Mouse (Mus musculus) ES-Bruce4 (cell line): ENCODE measurements around the gene Rps7. TPM values are rescaled to one million over a fixed set of nuclear protein-coding genes. Genes with fewer than 3 reads are reported as not detected.

Experiments used
- H3K27ac ChIP-seq: 2 replicates; pipeline ENCODE4 v1.5.1; 2012; ENCODE audit warnings: low read length, inconsistent platforms; ENCODE audit not compliant: insufficient read depth
- H3K27me3 ChIP-seq: 2 replicates; pipeline ENCODE4 v1.6.1; 2012; ENCODE audit warnings: mild to moderate bottlenecking, low read length, inconsistent platforms; ENCODE audit not compliant: control insufficient read depth, poor library complexity, insufficient read depth, severe bottlenecking
- H3K36me3 ChIP-seq: 2 replicates; pipeline ENCODE4 v1.6.1; 2012; ENCODE audit warnings: inconsistent platforms, mild to moderate bottlenecking, low read length, moderate library complexity; ENCODE audit not compliant: control insufficient read depth, poor library complexity, insufficient read depth, severe bottlenecking
- H3K4me1 ChIP-seq: one replicate; pipeline ENCODE4 v1.8.1; 2011; ENCODE audit warnings: low read length; ENCODE audit not compliant: control insufficient read depth, insufficient read depth
- H3K4me3 ChIP-seq: 2 replicates; pipeline ENCODE4 v1.5.1; 2011; ENCODE audit warnings: low read depth, mild to moderate bottlenecking, low read length
- H3K9ac ChIP-seq: 2 replicates; pipeline ENCODE4 v1.6.1; 2012; ENCODE audit warnings: low read depth, mild to moderate bottlenecking, inconsistent platforms; ENCODE audit not compliant: poor library complexity, severe bottlenecking
- H3K9me3 ChIP-seq: replicated peaks from 2 replicates; pipeline ENCODE4 v1.6.1; 2012; ENCODE audit warnings: mild to moderate bottlenecking, low read length, inconsistent platforms; ENCODE audit not compliant: control insufficient read depth, poor library complexity, insufficient read depth, severe bottlenecking
- CTCF ChIP-seq: IDR thresholded peaks from one replicate; pipeline ENCODE4 v1.8.1; 2011; ENCODE audit warnings: low read depth, low read length
- EP300 ChIP-seq: IDR thresholded peaks from 2 replicates; pipeline ENCODE4 v1.6.1; 2011; ENCODE audit warnings: low read depth, low read length; ENCODE audit not compliant: insufficient read depth
- POLR2A ChIP-seq: IDR thresholded peaks from one replicate; pipeline ENCODE4 v1.8.1; 2011; ENCODE audit warnings: low read length; ENCODE audit not compliant: insufficient read depth
- polyA plus RNA-seq: library from polyadenylated mRNA; stranded (reverse); fragments of >200 nt; gene quantifications from 2 replicates; pipeline ENCODE4 v1.2.4, GENCODE M21; 2011; ENCODE audit warnings: low read depth; ENCODE audit not compliant: missing spikeins, insufficient read depth, insufficient read length

The Rps7 gene
- polyA plus RNA-seq, 1 experiment = 1,139 TPM

DNA sequence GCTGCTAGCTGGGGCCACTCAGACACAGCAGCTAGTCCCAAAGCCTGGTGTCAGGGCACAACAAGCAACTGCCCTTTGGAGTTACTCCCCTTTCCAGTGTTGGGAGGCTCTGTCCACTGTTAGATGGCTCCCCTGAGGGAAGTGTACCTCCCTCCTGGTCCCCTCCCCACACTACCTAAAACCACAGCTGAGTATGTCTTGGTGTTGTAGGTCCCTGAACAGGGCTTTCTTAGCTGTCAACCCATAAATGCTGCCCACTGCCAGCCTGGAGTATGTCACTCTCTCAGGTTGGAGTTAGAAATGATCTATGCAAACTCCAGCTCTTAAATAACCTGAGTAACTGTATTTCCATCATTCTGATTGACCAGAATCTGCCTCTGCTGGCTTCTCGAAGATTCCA lies 13.1 kb downstream of the Rps7 start:
- no peaks in the 10 kb centered on the region for H3K36me3 ChIP-seq
- TF ChIP-seq CTCF (no peak), EP300 (no peak), POLR2A (no peak)
- H3K27ac ChIP-seq = no peak overlapping the region

GRCm38 (mm10) chr12:28622167-28622532 lies 13.6 kb downstream of the Rps7 start:
- Histone ChIP-seq H3K9me3 (no peaks in the 10 kb centered on the region), H3K4me3 (no peak overlapping the region), H3K4me1 (no peaks in the 10 kb centered on the region), H3K36me3 (no peaks in the 10 kb centered on the region), H3K9ac (no peak overlapping the region), H3K27ac (no peak overlapping the region), H3K27me3 (no peaks in the 10 kb centered on the region)
- TF ChIP-seq CTCF = no peak
- no peak for TF ChIP-seq POLR2A
- no peak for TF ChIP-seq EP300

More for the DNA sequence above, 13.1 kb downstream of the Rps7 start:
- Histone ChIP-seq H3K9ac (no peak overlapping the region), H3K27me3 (no peaks in the 10 kb centered on the region), H3K9me3 (no peaks in the 10 kb centered on the region), H3K4me1 (no peaks in the 10 kb centered on the region), H3K4me3 (no peak overlapping the region)

DNA sequence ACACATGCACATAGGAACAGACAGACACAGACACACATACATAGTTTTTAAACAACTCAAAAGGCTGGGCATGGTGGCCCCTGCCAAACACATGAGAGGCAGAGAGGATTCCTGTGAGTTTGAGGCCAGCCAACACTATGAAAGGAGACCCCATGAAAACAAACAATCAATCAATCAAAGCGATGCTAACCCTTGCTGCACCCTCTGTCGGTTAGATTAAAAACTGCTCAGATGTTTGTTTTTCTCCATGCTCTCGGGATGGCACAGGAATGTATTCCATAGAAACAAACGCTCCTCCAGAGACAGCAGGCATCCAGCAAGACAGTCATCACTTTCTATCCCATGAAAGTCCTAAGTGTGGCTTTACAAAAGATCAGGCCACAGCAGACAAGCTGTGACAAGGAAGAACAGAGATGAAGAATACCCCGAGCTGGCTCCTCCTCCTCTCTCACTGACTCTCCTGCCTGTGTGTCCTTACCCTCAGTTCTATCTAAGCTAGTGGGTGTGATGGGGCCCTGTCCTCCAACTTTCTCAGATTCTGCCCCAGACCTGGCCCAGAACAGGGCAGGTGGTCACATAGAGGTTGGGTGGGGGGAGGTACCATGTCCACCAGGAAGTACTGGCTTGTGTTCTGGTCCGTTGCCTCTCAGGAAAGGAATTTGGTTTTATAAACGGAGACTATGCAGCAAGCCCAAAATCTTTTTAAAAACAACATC lies 14.1 kb downstream of the Rps7 start:
- no peak overlapping the region for H3K27ac ChIP-seq
- no peaks in the 10 kb centered on the region for H3K9me3 ChIP-seq
- H3K4me1 ChIP-seq = no peaks in the 10 kb centered on the region
- H3K36me3 ChIP-seq = no peaks in the 10 kb centered on the region
- H3K27me3 ChIP-seq = no peaks in the 10 kb centered on the region
- no peak overlapping the region for H3K9ac ChIP-seq
- no peak overlapping the region for H3K4me3 ChIP-seq
- TF ChIP-seq POLR2A (no peak), CTCF (no peak)

- Histone ChIP-seq H3K9ac (no peak overlapping the region), H3K9me3 (no peaks in the 10 kb centered on the region), H3K36me3 (no peaks in the 10 kb centered on the region), H3K4me3 (no peak overlapping the region), H3K4me1 (no peaks in the 10 kb centered on the region), H3K27ac (no peak overlapping the region), H3K27me3 (no peaks in the 10 kb centered on the region)
- TF ChIP-seq EP300 (no peak), POLR2A (no peak), CTCF (no peak)
Measured at GRCm38 (mm10) chr12:28617297-28617696, 18.5 kb downstream of the Rps7 start.

DNA sequence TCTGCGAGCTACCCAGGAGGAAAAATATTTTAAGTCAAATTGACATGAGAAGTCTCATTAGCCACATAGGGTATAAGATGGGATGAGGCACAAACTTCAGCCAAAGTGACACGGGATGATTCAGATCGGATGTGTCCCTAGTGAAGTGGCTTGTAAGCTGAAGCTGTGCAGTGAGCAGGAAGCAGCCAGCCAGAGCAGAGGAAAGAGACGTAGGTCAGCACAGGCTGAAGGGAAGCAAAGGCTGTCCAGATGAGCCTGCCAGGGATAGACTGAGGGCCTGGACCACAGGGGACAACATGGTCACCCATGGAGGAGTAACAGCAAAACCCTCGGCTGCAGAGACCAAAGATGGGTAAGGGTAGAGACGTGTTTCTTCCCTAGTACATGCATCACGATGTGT lies 21.4 kb downstream of the Rps7 start:
- Histone ChIP-seq H3K9me3 (no peaks in the 10 kb centered on the region), H3K9ac (no peak overlapping the region), H3K27ac (no peak overlapping the region), H3K36me3 (no peaks in the 10 kb centered on the region), H3K4me1 (no peaks in the 10 kb centered on the region), H3K4me3 (no peak overlapping the region), H3K27me3 (no peaks in the 10 kb centered on the region)
- TF ChIP-seq CTCF (no peak), POLR2A (no peak), EP300 (no peak)

DNA sequence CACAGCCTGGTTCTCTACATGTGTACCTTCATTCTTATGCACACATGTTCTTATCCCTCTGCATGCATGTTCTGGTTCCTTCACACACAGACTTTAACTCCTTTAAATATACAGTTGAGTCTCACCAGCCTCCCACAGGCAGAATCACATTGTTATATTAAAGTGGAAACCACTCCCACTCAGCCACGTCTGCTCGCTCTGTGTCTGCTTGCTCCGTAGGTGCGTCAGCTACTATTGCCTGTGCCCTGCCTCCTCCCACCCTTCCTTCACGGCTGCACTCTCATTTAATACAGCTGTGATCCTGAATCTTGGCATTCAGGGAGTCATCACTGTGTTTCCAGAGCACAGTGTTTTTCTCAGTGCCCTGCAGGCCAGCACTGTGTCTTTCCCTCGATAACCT lies 23.4 kb downstream of the Rps7 start:
- Histone ChIP-seq H3K4me1 (no peaks in the 10 kb centered on the region), H3K9ac (no peak overlapping the region), H3K36me3 (no peaks in the 10 kb centered on the region), H3K27me3 (no peaks in the 10 kb centered on the region), H3K4me3 (no peak overlapping the region), H3K27ac (no peak overlapping the region), H3K9me3 (no peaks in the 10 kb centered on the region)
- TF ChIP-seq EP300 (no peak), POLR2A (no peak), CTCF (no peak)
